Mouse (Mus musculus) embryonic facial prominence, embryonic 11.5 days (tissue): Measurements from ENCODE around the gene Fer. TPM values are rescaled to one million over a fixed set of nuclear protein-coding genes. Genes with fewer than 3 reads are reported as not detected.

ENCODE experiments used
- ATAC-seq: fragments of 200-750 bp; cut with Nextera tagmentation; replicated peaks from 2 replicates; pipeline ENCODE4 v1.8.0; 2017; ENCODE audit warnings: low read depth; ENCODE audit not compliant: insufficient number of reproducible peaks, low FRiP score, low TSS enrichment
- DNase-seq: peaks from one replicate; pipeline ENCODE4 v3.0.0-alpha.2; 2015; ENCODE audit warnings: low spot score
- H3K27ac ChIP-seq: fragments of 300-500 bp; sonication (generic); replicated peaks from 2 replicates; pipeline ENCODE4 v1.5.1; 2014; ENCODE audit warnings: mild to moderate bottlenecking, low read depth, low read length, control low read depth
- H3K27me3 ChIP-seq: fragments of 300-500 bp; sonication (generic); 2 replicates; pipeline ENCODE4 v1.6.1; 2014; ENCODE audit warnings: mild to moderate bottlenecking, low read length, moderate library complexity, mixed read lengths; ENCODE audit not compliant: control insufficient read depth, insufficient read depth
- H3K36me3 ChIP-seq: fragments of 300-500 bp; sonication (generic); replicated peaks from 2 replicates; pipeline ENCODE4 v1.6.1; 2014; ENCODE audit warnings: low read depth, mild to moderate bottlenecking, low read length, moderate library complexity, mixed read lengths; ENCODE audit not compliant: control insufficient read depth, insufficient read depth
- H3K4me1 ChIP-seq: fragments of 300-500 bp; sonication (generic); 2 replicates; pipeline ENCODE4 v1.6.1; 2014; ENCODE audit warnings: low read length, mixed read lengths; ENCODE audit not compliant: control insufficient read depth, insufficient read depth
- H3K4me2 ChIP-seq: fragments of 300-500 bp; sonication (generic); 2 replicates; pipeline ENCODE4 v1.6.1; 2014; ENCODE audit warnings: low read depth, mild to moderate bottlenecking, control low read depth, low read length, moderate library complexity
- H3K4me3 ChIP-seq: fragments of 300-500 bp; sonication (generic); 2 replicates; pipeline ENCODE4 v1.5.1; 2014; ENCODE audit warnings: low read depth, low read length, control low read depth
- H3K9ac ChIP-seq: fragments of 300-500 bp; sonication (generic); replicated peaks from 2 replicates; pipeline ENCODE4 v1.6.1; 2014; ENCODE audit warnings: mild to moderate bottlenecking, control low read depth, low read length
- H3K9me3 ChIP-seq: fragments of 300-500 bp; sonication (generic); replicated peaks from 2 replicates; pipeline ENCODE4 v1.6.1; 2016; ENCODE audit warnings: mild to moderate bottlenecking, low read length, inconsistent platforms, mixed read lengths; ENCODE audit not compliant: control insufficient read depth
- WGBS: fragments of 180-500 bp; shearing (Covaris S2); extraction: QIAGEN DNeasy Blood & Tissue Kit; methylation state at CpG from one replicate; pipeline ENCODE4 v1.1.7; 2014; 5-methylcytosine and 5-hydroxymethylcytosine counted together
- polyA plus RNA-seq: library from polyadenylated mRNA; unstranded; fragments of >200 nt; fragmentation: Nextera tagmentation; extraction: Ambion mirVana; gene quantifications from 2 replicates; pipeline ENCODE4 v1.2.1, GENCODE M21; 2014

Fer gene
- polyA plus RNA-seq, 1 experiment from 2014 or later: 34.6 TPM

DNA sequence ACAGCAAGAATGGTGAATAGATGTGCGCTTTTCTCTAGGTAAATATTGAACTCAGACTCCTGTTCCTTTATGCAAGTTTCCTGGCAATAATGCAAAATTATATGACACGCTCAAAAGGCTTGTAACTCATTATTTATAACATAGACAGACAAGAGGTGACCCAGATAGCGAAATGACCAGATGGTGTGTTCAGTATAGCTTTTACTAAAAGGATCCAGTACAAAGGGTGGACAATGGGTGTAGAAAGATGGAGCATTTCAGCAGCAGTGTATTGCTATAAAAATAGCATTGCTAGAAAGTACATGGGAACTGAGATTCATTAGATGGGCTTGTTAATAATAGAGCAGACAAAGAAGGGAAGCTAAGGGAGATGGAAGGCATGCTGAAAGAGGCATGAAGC lies 104.2 kb downstream of the Fer start:
- Histone ChIP-seq H3K4me2 (no peak overlapping the region), H3K9me3 (no peaks in the 10 kb centered on the region), H3K27me3 (no peaks in the 10 kb centered on the region), H3K4me1 (no peaks in the 10 kb centered on the region), H3K9ac (no peak overlapping the region), H3K27ac (no peak overlapping the region), H3K4me3 (no peak overlapping the region), H3K36me3 (no peaks in the 10 kb centered on the region)
- WGBS: 88% methylated on average over 3 of the region's 3 CpGs
- no peak for ATAC-seq
- no peak for DNase-seq

- DNase-seq (no peak), ATAC-seq (no peak)
- 72% methylated on average over 10 of the region's 10 CpGs for WGBS
These were observed 106.6 kb downstream of the Fer start for GRCm38 (mm10) chr17:63969448-63969847.

DNA sequence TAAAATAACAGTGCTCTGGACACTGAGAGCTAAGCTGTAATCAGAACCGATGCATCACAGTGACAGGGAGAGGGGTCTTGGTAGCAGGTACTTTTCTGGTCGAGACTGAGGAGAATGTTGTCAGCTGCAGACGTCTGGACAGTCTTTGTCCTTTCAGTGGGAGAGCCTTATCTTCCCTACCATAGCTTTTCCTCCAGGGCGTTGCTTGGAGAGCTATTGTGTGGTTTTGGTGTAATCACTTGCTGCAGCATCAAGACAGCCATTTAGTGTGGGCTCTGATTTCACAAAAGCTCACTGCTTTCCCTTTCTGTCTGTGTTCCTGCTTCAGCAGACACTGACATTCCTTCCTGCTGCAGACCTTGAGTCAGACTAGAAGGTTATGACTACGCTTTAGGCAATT lies 107.4 kb downstream of the Fer start:
- ATAC-seq (no peak), DNase-seq (no peak)
- Histone ChIP-seq H3K9me3 (no peaks in the 10 kb centered on the region), H3K4me1 (no peaks in the 10 kb centered on the region), H3K27ac (no peak overlapping the region), H3K36me3 (no peaks in the 10 kb centered on the region), H3K27me3 (no peaks in the 10 kb centered on the region), H3K4me2 (no peak overlapping the region), H3K4me3 (no peak overlapping the region), H3K9ac (no peak overlapping the region)
- 42% methylated on average over 5 of the region's 5 CpGs for WGBS

More at GRCm38 (mm10) chr17:63969448-63969847, 106.6 kb downstream of the Fer start:
- no peaks in the 10 kb centered on the region for H3K4me1 ChIP-seq
- no peaks in the 10 kb centered on the region for H3K27me3 ChIP-seq
- no peak overlapping the region for H3K4me2 ChIP-seq
- no peaks in the 10 kb centered on the region for H3K36me3 ChIP-seq
- H3K9me3 ChIP-seq: no peaks in the 10 kb centered on the region
- no peak overlapping the region for H3K27ac ChIP-seq
- no peak overlapping the region for H3K4me3 ChIP-seq
- H3K9ac ChIP-seq: no peak overlapping the region

DNA sequence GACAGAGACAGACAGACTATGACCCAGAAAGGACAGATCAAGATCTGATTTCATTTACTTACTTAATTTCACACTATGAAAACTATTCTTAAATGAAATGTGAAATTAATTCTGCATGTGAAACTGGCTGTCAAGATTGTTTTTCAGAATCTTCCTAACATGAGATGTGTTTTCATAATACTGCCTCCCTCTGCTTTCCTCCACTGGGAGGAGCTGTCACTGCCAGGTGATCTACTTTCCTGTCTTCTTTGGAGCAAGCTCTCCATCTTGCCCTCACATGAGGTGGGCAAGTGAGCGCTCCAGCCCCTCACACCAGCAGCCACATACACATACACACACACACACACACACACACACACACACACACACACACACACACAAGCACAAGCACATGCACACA lies 108.1 kb downstream of the Fer start:
- 93% methylated on average over 1 of the region's 1 CpGs for WGBS
- no peaks in the 10 kb centered on the region for H3K4me1 ChIP-seq

GRCm38 (mm10) chr17:63972181-63972580 lies 109.3 kb downstream of the Fer start:
- no peaks in the 10 kb centered on the region for H3K27me3 ChIP-seq
- no peak overlapping the region for H3K4me3 ChIP-seq
- no peaks in the 10 kb centered on the region for H3K36me3 ChIP-seq
- H3K9ac ChIP-seq: no peak overlapping the region
- DNase-seq: no peak
- H3K4me1 ChIP-seq: no peaks in the 10 kb centered on the region
- no peak overlapping the region for H3K27ac ChIP-seq
- no peak overlapping the region for H3K4me2 ChIP-seq
- 69% methylated on average over 4 of the region's 4 CpGs for WGBS
- ATAC-seq: no peak
- no peaks in the 10 kb centered on the region for H3K9me3 ChIP-seq

More for the DNA sequence above, 108.1 kb downstream of the Fer start:
- Histone ChIP-seq H3K4me2 (no peak overlapping the region), H3K9ac (no peak overlapping the region), H3K27me3 (no peaks in the 10 kb centered on the region), H3K9me3 (no peaks in the 10 kb centered on the region), H3K36me3 (no peaks in the 10 kb centered on the region), H3K27ac (no peak overlapping the region), H3K4me3 (no peak overlapping the region)
- no peak for DNase-seq
- no peak for ATAC-seq

GRCm38 (mm10) chr17:63973806-63974205 lies 110.9 kb downstream of the Fer start:
- no peak overlapping the region for H3K4me2 ChIP-seq
- H3K36me3 ChIP-seq: no peaks in the 10 kb centered on the region
- no peak overlapping the region for H3K4me3 ChIP-seq
- no peak overlapping the region for H3K9ac ChIP-seq
- no peak for DNase-seq
- H3K4me1 ChIP-seq: no peaks in the 10 kb centered on the region
- 72% methylated on average over 5 of the region's 5 CpGs for WGBS
- H3K27ac ChIP-seq: no peak overlapping the region
- no peak for ATAC-seq
- H3K9me3 ChIP-seq: no peaks in the 10 kb centered on the region
- no peaks in the 10 kb centered on the region for H3K27me3 ChIP-seq

- Histone ChIP-seq H3K27ac (no peak overlapping the region), H3K36me3 (no peaks in the 10 kb centered on the region), H3K9me3 (no peaks in the 10 kb centered on the region), H3K4me2 (no peak overlapping the region), H3K27me3 (no peaks in the 10 kb centered on the region), H3K4me3 (no peak overlapping the region), H3K4me1 (no peaks in the 10 kb centered on the region), H3K9ac (no peak overlapping the region)
- DNase-seq (no peak), ATAC-seq (no peak)
- 83% methylated on average over 5 of the region's 5 CpGs for WGBS
These were observed 111.4 kb downstream of the Fer start for GRCm38 (mm10) chr17:63974253-63974652.

- no peaks in the 10 kb centered on the region for H3K36me3 ChIP-seq
- no peak overlapping the region for H3K9ac ChIP-seq
- H3K4me3 ChIP-seq: no peak overlapping the region
- whole genome bisulfite sequencing: 80% methylated on average over 4 of the region's 4 CpGs
- H3K4me2 ChIP-seq: no peak overlapping the region
- ATAC-seq: no peak
- no peaks in the 10 kb centered on the region for H3K4me1 ChIP-seq
- DNase-seq: no peak
- H3K27me3 ChIP-seq: no peaks in the 10 kb centered on the region
- no peaks in the 10 kb centered on the region for H3K9me3 ChIP-seq
- H3K27ac ChIP-seq: no peak overlapping the region
These were observed 116.1 kb downstream of the Fer start for GRCm38 (mm10) chr17:63978794-63979571.
